Mouse (Mus musculus) erythroblast, embryonic 14.5 days (primary cell): ENCODE results near the gene Pold4. TPM values are rescaled to one million over a fixed set of nuclear protein-coding genes. Genes with fewer than 3 reads are reported as not detected.

Experiments
- H3K27me3 ChIP-seq: 2 replicates; pipeline ENCODE4 v1.6.1; 2012; ENCODE audit warnings: inconsistent platforms; ENCODE audit not compliant: control insufficient read depth
- H3K36me3 ChIP-seq: 2 replicates; pipeline ENCODE4 v1.6.1; 2012; ENCODE audit warnings: mild to moderate bottlenecking, inconsistent platforms; ENCODE audit not compliant: control insufficient read depth
- H3K4me1 ChIP-seq: 2 replicates; pipeline ENCODE4 v1.6.1; 2012; ENCODE audit warnings: inconsistent platforms; ENCODE audit not compliant: control insufficient read depth
- H3K4me3 ChIP-seq: replicated peaks from 2 replicates; pipeline ENCODE3; 2012; ENCODE audit warnings: moderate library complexity, mild to moderate bottlenecking, inconsistent platforms
- H3K9me3 ChIP-seq: 2 replicates; pipeline ENCODE4 v1.6.1; 2012; ENCODE audit warnings: low read length, inconsistent platforms, mixed read lengths; ENCODE audit not compliant: control insufficient read depth
- GATA1 ChIP-seq: IDR thresholded peaks from 2 replicates; pipeline ENCODE4 v1.6.1; 2012; ENCODE audit warnings: low read length, inconsistent platforms, mixed read lengths
- TAL1 ChIP-seq: IDR thresholded peaks from 3 replicates; pipeline ENCODE4 v1.6.1; 2012; ENCODE audit warnings: low read length, inconsistent platforms, mixed read lengths
- polyA plus RNA-seq: library from polyadenylated mRNA; stranded (reverse); fragments of >175 nt; gene quantifications from 2 replicates; pipeline ENCODE4 v1.2.3, GENCODE M21; 2012

The Pold4 gene
- polyA plus RNA-seq, 1 experiment = 0.49 TPM

- Histone ChIP-seq H3K4me3 (peak overlapping the region; percentile 86), H3K9me3 (no peaks in the 10 kb centered on the region), H3K36me3 (peaks cover 45% of the 10 kb centered on the region), H3K4me1 (peaks cover 52% of the 10 kb centered on the region), H3K27me3 (no peaks in the 10 kb centered on the region)
- TF ChIP-seq GATA1 (no peak), TAL1 (no peak)
Measured at GRCm38 (mm10) chr19:4192251-4192985, 39.3 kb upstream of the Pold4 start.

DNA sequence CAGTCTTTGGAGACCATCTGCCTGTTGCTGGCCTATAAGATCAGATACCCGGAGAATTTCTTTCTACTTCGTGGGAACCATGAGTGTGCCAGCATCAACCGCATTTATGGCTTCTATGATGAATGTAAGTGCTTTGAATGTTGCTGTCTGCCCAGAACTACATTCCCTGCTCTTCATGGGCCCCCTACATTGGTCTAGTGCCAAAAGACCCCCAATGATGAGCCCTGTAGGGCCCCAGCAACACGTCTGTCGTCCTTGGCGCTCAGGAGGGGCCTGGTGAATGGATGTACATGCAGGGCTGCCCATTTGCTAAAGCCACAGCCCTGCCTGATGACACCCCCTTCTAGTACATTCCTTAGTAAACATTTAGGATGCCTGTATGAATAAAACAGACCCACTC lies 38.6 kb upstream of the Pold4 start:
- peaks cover 53% of the 10 kb centered on the region for H3K4me1 ChIP-seq
- TF ChIP-seq GATA1 = no peak
- TF ChIP-seq TAL1 = no peak
- peak overlapping the region; percentile 86 for H3K4me3 ChIP-seq
- peaks cover 52% of the 10 kb centered on the region for H3K36me3 ChIP-seq
- H3K27me3 ChIP-seq = no peaks in the 10 kb centered on the region
- no peaks in the 10 kb centered on the region for H3K9me3 ChIP-seq

DNA sequence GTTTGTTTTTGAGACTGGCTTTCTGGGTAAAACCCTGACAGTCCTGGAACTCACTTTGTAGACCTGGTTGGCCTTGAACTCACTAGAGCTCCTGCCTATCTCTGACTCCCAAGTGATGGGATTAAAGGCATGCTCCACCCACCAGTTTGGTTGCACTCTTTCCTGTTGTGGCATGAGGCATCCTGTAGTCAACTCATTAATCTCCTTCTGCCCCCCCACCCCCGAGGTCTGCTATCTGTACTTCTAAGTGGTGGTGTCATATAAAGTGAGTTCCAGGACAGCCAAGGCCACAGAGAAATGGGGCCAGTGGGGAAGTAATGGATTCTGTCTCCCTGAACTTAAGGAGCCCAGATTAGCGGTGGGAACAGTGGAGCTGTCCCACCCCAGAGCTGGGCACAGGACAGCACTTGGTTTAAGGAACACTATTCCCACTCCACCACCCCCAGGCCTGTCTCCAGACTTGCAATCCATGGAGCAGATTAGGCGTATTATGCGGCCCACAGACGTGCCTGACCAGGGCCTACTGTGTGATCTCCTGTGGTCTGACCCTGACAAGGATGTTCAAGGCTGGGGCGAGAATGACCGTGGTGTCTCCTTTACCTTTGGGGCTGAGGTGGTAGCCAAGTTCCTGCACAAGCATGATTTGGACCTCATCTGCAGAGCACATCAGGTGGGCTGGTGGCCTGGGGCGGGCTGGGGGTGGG lies 37.5 kb upstream of the Pold4 start:
- no peak overlapping the region for H3K4me3 ChIP-seq
- H3K4me1 ChIP-seq = peaks cover 58% of the 10 kb centered on the region
- no peak for TF ChIP-seq GATA1
- H3K27me3 ChIP-seq = no peaks in the 10 kb centered on the region
- H3K9me3 ChIP-seq = no peaks in the 10 kb centered on the region
- peaks cover 63% of the 10 kb centered on the region for H3K36me3 ChIP-seq

GRCm38 (mm10) chr19:4194776-4195650 lies 36.7 kb upstream of the Pold4 start:
- Histone ChIP-seq H3K4me1 (peaks cover 67% of the 10 kb centered on the region), H3K36me3 (peaks cover 71% of the 10 kb centered on the region)
- TF ChIP-seq TAL1 (no peak), GATA1 (no peak)

GRCm38 (mm10) chr19:4196048-4196447 lies 35.7 kb upstream of the Pold4 start:
- H3K4me1 ChIP-seq = peaks cover 70% of the 10 kb centered on the region
- no peaks in the 10 kb centered on the region for H3K9me3 ChIP-seq
- no peaks in the 10 kb centered on the region for H3K27me3 ChIP-seq
- peaks cover 77% of the 10 kb centered on the region for H3K36me3 ChIP-seq
- TF ChIP-seq TAL1 (no peak), GATA1 (no peak)
- no peak overlapping the region for H3K4me3 ChIP-seq

More at GRCm38 (mm10) chr19:4194776-4195650, 36.7 kb upstream of the Pold4 start:
- Histone ChIP-seq H3K4me3 (no peak overlapping the region), H3K9me3 (no peaks in the 10 kb centered on the region), H3K27me3 (no peaks in the 10 kb centered on the region)

GRCm38 (mm10) chr19:4196548-4196947 lies 35.2 kb upstream of the Pold4 start:
- no peak for TF ChIP-seq GATA1
- TF ChIP-seq TAL1 = no peak
- Histone ChIP-seq H3K4me3 (no peak overlapping the region), H3K27me3 (no peaks in the 10 kb centered on the region), H3K36me3 (peaks cover 77% of the 10 kb centered on the region), H3K9me3 (no peaks in the 10 kb centered on the region), H3K4me1 (peaks cover 70% of the 10 kb centered on the region)

GRCm38 (mm10) chr19:4197180-4197579 lies 34.5 kb upstream of the Pold4 start:
- Histone ChIP-seq H3K9me3 (no peaks in the 10 kb centered on the region), H3K4me3 (no peak overlapping the region), H3K27me3 (peaks cover 3% of the 10 kb centered on the region), H3K4me1 (peaks cover 74% of the 10 kb centered on the region), H3K36me3 (peaks cover 77% of the 10 kb centered on the region)
- no peak for TF ChIP-seq TAL1
- no peak for TF ChIP-seq GATA1

GRCm38 (mm10) chr19:4201291-4201909 lies 30.3 kb upstream of the Pold4 start, which contains the start of gene Rad9a:
Rad9a (minus strand) TSS chr19:4201662.
- Histone ChIP-seq H3K4me1 (peaks cover 54% of the 10 kb centered on the region), H3K27me3 (peaks cover 43% of the 10 kb centered on the region), H3K36me3 (peaks cover 42% of the 10 kb centered on the region), H3K9me3 (no peaks in the 10 kb centered on the region), H3K4me3 (peak within 1 kb of the TSS; percentile 73)
- TF ChIP-seq TAL1 (no peak), GATA1 (no peak)

GRCm38 (mm10) chr19:4202149-4202548 lies 29.6 kb upstream of the Pold4 start:
- peak overlapping the region; percentile 73 for H3K4me3 ChIP-seq

More at GRCm38 (mm10) chr19:4202149-4202548, 29.6 kb upstream of the Pold4 start:
- Histone ChIP-seq H3K4me1 (peaks cover 50% of the 10 kb centered on the region), H3K27me3 (peaks cover 50% of the 10 kb centered on the region), H3K36me3 (peaks cover 35% of the 10 kb centered on the region), H3K9me3 (no peaks in the 10 kb centered on the region)
- TF ChIP-seq GATA1 = no peak
- no peak for TF ChIP-seq TAL1
